Mouse (Mus musculus): Measurements from ENCODE around the gene Rab13. TPM values are rescaled to one million over a fixed set of nuclear protein-coding genes. Genes with fewer than 3 reads are reported as not detected.
A peak's percentile ranks its signal among the peaks of the same experiment; 100 is the strongest.

Gene Rab13
- total and polyA plus RNA-seq, 2 experiments from 2014 or later: 3.9 to 18.5 TPM

GRCm38 (mm10) chr3:90253653-90254418 is 40.3 kb downstream of the Rab13 start, which contains the start of gene Crtc2:
Gene Crtc2, plus strand, starts transcription at chr3:90254163.
- DNase-seq (ENCODE audit: low spot score) (peak; percentile 98), ATAC-seq (ENCODE audit: low FRiP score) (peak; percentile 96)
- peak within 1 kb of the TSS; percentile 92 for H3K4me3 ChIP-seq (ENCODE audit: low read depth, low read length)
- no peak for TF ChIP-seq CTCF (IDR thresholded peaks at IDR 0.05)
- peaks cover 9% of the 10 kb centered on the region for H3K4me1 ChIP-seq (ENCODE audit: insufficient read depth, low read length)
- 1% methylated on average over 39 of the region's 40 CpGs for WGBS
- peak within 1 kb of the TSS; percentile 84 for H3K9ac ChIP-seq (replicated peaks; ENCODE audit: low read length, poor library complexity, severe bottlenecking)
- H3K27ac ChIP-seq (ENCODE audit: low read depth, low read length): peak within 1 kb of the TSS; percentile 88
- H3K4me2 ChIP-seq (ENCODE audit: low read depth, low read length, poor library complexity, severe bottlenecking): peak within 1 kb of the TSS; percentile 81
- no peaks in the 10 kb centered on the region for H3K9me3 ChIP-seq (ENCODE audit: low read length)
- peaks cover 23% of the 10 kb centered on the region for H3K36me3 ChIP-seq (ENCODE audit: insufficient read depth, low read length)
- H3K27me3 ChIP-seq (ENCODE audit: insufficient read depth, low read length): no peaks in the 10 kb centered on the region

GRCm38 (mm10) chr3:90254419-90255193 is 41.1 kb downstream of the Rab13 start:
- Histone ChIP-seq H3K36me3 (ENCODE audit: insufficient read depth, low read length) (peaks cover 30% of the 10 kb centered on the region), H3K4me2 (ENCODE audit: low read depth, low read length, poor library complexity, severe bottlenecking) (peak overlapping the region; percentile 81), H3K9me3 (ENCODE audit: low read length) (no peaks in the 10 kb centered on the region), H3K4me1 (ENCODE audit: insufficient read depth, low read length) (peaks cover 9% of the 10 kb centered on the region), H3K4me3 (ENCODE audit: low read depth, low read length) (peak overlapping the region; percentile 92), H3K9ac (replicated peaks; ENCODE audit: low read length, poor library complexity, severe bottlenecking) (peak overlapping the region; percentile 84), H3K27me3 (ENCODE audit: insufficient read depth, low read length) (no peaks in the 10 kb centered on the region), H3K27ac (ENCODE audit: low read depth, low read length) (peak overlapping the region; percentile 88)
- no peak for TF ChIP-seq CTCF (IDR thresholded peaks at IDR 0.05)
- under 1% methylated on average over 39 of the region's 41 CpGs for WGBS
- ATAC-seq (ENCODE audit: low FRiP score) (peak; percentile 45), DNase-seq (ENCODE audit: low spot score) (no peak)

- no peak for ATAC-seq (ENCODE audit: low FRiP score)
- H3K36me3 ChIP-seq (ENCODE audit: insufficient read depth, low read length): peaks cover 36% of the 10 kb centered on the region
- H3K4me3 ChIP-seq (ENCODE audit: low read depth, low read length): peak overlapping the region; percentile 92
- H3K9me3 ChIP-seq (ENCODE audit: low read length): no peaks in the 10 kb centered on the region
- peaks cover 9% of the 10 kb centered on the region for H3K4me1 ChIP-seq (ENCODE audit: insufficient read depth, low read length)
- H3K4me2 ChIP-seq (ENCODE audit: low read depth, low read length, poor library complexity, severe bottlenecking): peak overlapping the region; percentile 81
- no peak overlapping the region for H3K27ac ChIP-seq (ENCODE audit: low read depth, low read length)
- TF ChIP-seq CTCF (IDR thresholded peaks at IDR 0.05): no peak
- no peaks in the 10 kb centered on the region for H3K27me3 ChIP-seq (ENCODE audit: insufficient read depth, low read length)
- 15% methylated on average over 2 of the region's 2 CpGs for WGBS
- peak overlapping the region; percentile 84 for H3K9ac ChIP-seq (replicated peaks; ENCODE audit: low read length, poor library complexity, severe bottlenecking)
- no peak for DNase-seq (ENCODE audit: low spot score)
These were observed 41.7 kb downstream of the Rab13 start for GRCm38 (mm10) chr3:90255194-90255565.

- Histone ChIP-seq H3K9me3 (ENCODE audit: low read length) (no peaks in the 10 kb centered on the region), H3K27me3 (ENCODE audit: insufficient read depth, low read length) (no peaks in the 10 kb centered on the region), H3K36me3 (ENCODE audit: insufficient read depth, low read length) (peaks cover 40% of the 10 kb centered on the region), H3K9ac (replicated peaks; ENCODE audit: low read length, poor library complexity, severe bottlenecking) (no peak overlapping the region), H3K4me2 (ENCODE audit: low read depth, low read length, poor library complexity, severe bottlenecking) (peak overlapping the region; percentile 81; the same call in 1 of the 2 replicates), H3K4me3 (ENCODE audit: low read depth, low read length) (peak overlapping the region; percentile 92; the same call in 1 of the 2 replicates), H3K4me1 (ENCODE audit: insufficient read depth, low read length) (peaks cover 9% of the 10 kb centered on the region), H3K27ac (ENCODE audit: low read depth, low read length) (no peak overlapping the region)
- no peak for TF ChIP-seq CTCF (IDR thresholded peaks at IDR 0.05)
- DNase-seq (ENCODE audit: low spot score): no peak
- 96% methylated on average over 14 of the region's 14 CpGs for WGBS
- no peak for ATAC-seq (ENCODE audit: low FRiP score)
These were observed 42.4 kb downstream of the Rab13 start for GRCm38 (mm10) chr3:90255784-90256353.

GRCm38 (mm10) chr3:90256731-90257530 is 43.4 kb downstream of the Rab13 start:
- no peaks in the 10 kb centered on the region for H3K9me3 ChIP-seq (ENCODE audit: low read length)
- H3K9ac ChIP-seq (replicated peaks; ENCODE audit: low read length, poor library complexity, severe bottlenecking): no peak overlapping the region
- DNase-seq (ENCODE audit: low spot score) (no peak), ATAC-seq (ENCODE audit: low FRiP score) (no peak)
- H3K36me3 ChIP-seq (ENCODE audit: insufficient read depth, low read length): peaks cover 44% of the 10 kb centered on the region
- no peak overlapping the region for H3K4me2 ChIP-seq (ENCODE audit: low read depth, low read length, poor library complexity, severe bottlenecking)
- WGBS: 91% methylated on average over 19 of the region's 19 CpGs
- TF ChIP-seq CTCF (IDR thresholded peaks at IDR 0.05): no peak
- no peak overlapping the region for H3K4me3 ChIP-seq (ENCODE audit: low read depth, low read length)
- no peaks in the 10 kb centered on the region for H3K27me3 ChIP-seq (ENCODE audit: insufficient read depth, low read length)
- no peak overlapping the region for H3K27ac ChIP-seq (ENCODE audit: low read depth, low read length)
- H3K4me1 ChIP-seq (ENCODE audit: insufficient read depth, low read length): peaks cover 9% of the 10 kb centered on the region
